Mouse (Mus musculus) activated CD4-positive, CD25-positive, alpha-beta regulatory T cell, adult 9 weeks (primary cell): ENCODE results near the gene Il17a. TPM values are rescaled to one million over a fixed set of nuclear protein-coding genes. Genes with fewer than 3 reads are reported as not detected.

Experiments used
- polyA plus RNA-seq: library from polyadenylated mRNA; unstranded; fragments of 100-300 nt; shearing (Covaris generic); gene quantifications from one replicate; pipeline ENCODE4 v1.2.1, GENCODE M21; 2017

Il17a gene
- polyA plus RNA-seq = not detected

GRCm38 (mm10) chr1:20730903-20731302, at the start of gene Il17a:
Gene Il17a (plus strand): TSS chr1:20730905.

Other genes starting within 250 kb of the Il17a start
- not detected for gene Pkhd1, start 112.8 kb upstream of the Il17a start, polyA plus RNA-seq
- gene Il17f, start 59.7 kb downstream of the Il17a start, polyA plus RNA-seq = not detected
- 72.6 TPM for gene Mcm3, start 89.4 kb downstream of the Il17a start, polyA plus RNA-seq
- 9.1 TPM for gene Paqr8, start 159.7 kb downstream of the Il17a start, polyA plus RNA-seq
- gene Efhc1, start 220.7 kb downstream of the Il17a start, polyA plus RNA-seq = 0.46 TPM